Mouse (Mus musculus) left cerebral cortex, adult 2 months (tissue): ENCODE measurements around the gene Rnf216. TPM values are rescaled to one million over a fixed set of nuclear protein-coding genes. Genes with fewer than 3 reads are reported as not detected.

Source experiments
- DNase-seq, 2 experiments: peaks; one replicate each; pipeline ENCODE4 v3.0.0; 2021 to 2022; ENCODE audit warnings: low spot score in 2 of 2, mixed read lengths in 1 of 2; ENCODE audit errors: extremely low spot score in 1 of 2
- H3K27ac ChIP-seq: fragments of 200-600 bp; 2 replicates; pipeline ENCODE4 v1.8.1; 2022
- H3K4me3 ChIP-seq: fragments of 200-600 bp; 2 replicates; pipeline ENCODE4 v1.8.1; 2022
- CTCF ChIP-seq: fragments of 200-600 bp; IDR thresholded peaks from 2 replicates; pipeline ENCODE4 v1.8.1; 2022; ENCODE audit warnings: antibody characterized with exemption, mild to moderate bottlenecking, moderate library complexity
- intact Hi-C: fragments of 180-260 bp; cut with DNase I; formaldehyde crosslinking; loops from one replicate; pipeline ENCODE4 v1.15.1; 2025
- total RNA-seq, 2 experiments: library from RNA; stranded (reverse); gene quantifications; 2 replicates each; pipeline ENCODE4 v1.2.3; 2021

Rnf216 gene
- total RNA-seq, 2 experiments from 2014 or later, result 40.7 to 47.8 TPM

- Histone ChIP-seq H3K27ac (no peak overlapping the region; the same call in 1 of the 2 replicates), H3K4me3 (no peak overlapping the region)
- DNase-seq, result no peak
- intact Hi-C loops, result no loop called here
- no peak for TF ChIP-seq CTCF
Measured at GRCm38 (mm10) chr5:143031681-143032080, 81.1 kb downstream of the Rnf216 start.

DNA sequence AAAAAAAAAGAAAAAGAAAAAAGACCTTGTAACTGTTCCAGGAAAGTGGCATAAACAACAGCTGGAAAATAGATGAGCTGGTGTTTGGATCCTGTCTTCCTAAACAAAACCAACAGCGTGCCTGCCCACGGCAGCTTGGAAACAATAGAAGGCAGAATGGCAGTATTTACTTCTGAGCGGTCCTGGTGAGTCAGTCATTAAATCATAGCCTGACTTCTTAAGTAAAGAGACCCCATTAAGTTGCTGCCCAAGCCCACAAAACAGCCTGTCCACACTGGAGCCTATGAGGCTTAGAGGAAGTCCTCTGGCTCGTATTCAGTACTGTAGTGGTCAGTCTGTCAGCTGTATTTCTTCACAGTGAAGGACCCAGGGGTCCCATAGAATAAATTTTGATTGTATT, 81.6 kb downstream of the Rnf216 start:
- TF ChIP-seq CTCF, result no peak
- intact Hi-C loops, result no loop called here
- Histone ChIP-seq H3K4me3 (no peak overlapping the region), H3K27ac (no peak overlapping the region)
- no peak for DNase-seq

DNA sequence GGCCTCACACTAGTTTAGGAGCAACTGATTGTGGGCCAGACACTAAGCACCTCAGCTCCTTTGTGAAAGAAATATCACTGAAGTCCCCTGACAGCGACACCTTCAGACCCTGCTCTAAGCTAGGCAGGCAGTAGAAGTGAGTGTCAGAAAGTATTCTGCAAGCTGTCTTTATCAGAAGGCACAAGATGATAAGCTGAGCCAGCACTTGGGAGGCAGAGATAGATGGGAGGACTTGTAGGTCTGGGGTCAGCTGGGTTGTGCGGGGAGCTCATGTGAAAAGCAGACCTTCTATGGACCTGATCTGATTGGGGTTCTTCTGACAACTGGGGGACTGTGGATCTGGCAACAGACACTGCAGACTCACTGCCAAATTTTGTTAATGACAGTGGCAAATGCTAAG, 88.9 kb downstream of the Rnf216 start:
- no peak for DNase-seq
- intact Hi-C loops, result no loop called here
- Histone ChIP-seq H3K27ac (no peak overlapping the region), H3K4me3 (no peak overlapping the region)
- no peak for TF ChIP-seq CTCF

- no peak for TF ChIP-seq CTCF
- no peak for DNase-seq
- Histone ChIP-seq H3K27ac (no peak overlapping the region), H3K4me3 (no peak overlapping the region)
- intact Hi-C loops, result no loop called here
Measured at GRCm38 (mm10) chr5:143022956-143023355, 89.8 kb downstream of the Rnf216 start.

- TF ChIP-seq CTCF, result no peak
- Histone ChIP-seq H3K4me3 (no peak overlapping the region), H3K27ac (no peak overlapping the region)
- DNase-seq, result no peak
- intact Hi-C loops, result no loop called here
Measured at GRCm38 (mm10) chr5:143017401-143017800, 95.4 kb downstream of the Rnf216 start.

GRCm38 (mm10) chr5:143009383-143009782, 103.4 kb downstream of the Rnf216 start:
- intact Hi-C loops, result no loop called here
- H3K27ac ChIP-seq, result peak overlapping the region; percentile 64
- TF ChIP-seq CTCF, result no peak
- no peak overlapping the region for H3K4me3 ChIP-seq
- DNase-seq, result no peak

DNA sequence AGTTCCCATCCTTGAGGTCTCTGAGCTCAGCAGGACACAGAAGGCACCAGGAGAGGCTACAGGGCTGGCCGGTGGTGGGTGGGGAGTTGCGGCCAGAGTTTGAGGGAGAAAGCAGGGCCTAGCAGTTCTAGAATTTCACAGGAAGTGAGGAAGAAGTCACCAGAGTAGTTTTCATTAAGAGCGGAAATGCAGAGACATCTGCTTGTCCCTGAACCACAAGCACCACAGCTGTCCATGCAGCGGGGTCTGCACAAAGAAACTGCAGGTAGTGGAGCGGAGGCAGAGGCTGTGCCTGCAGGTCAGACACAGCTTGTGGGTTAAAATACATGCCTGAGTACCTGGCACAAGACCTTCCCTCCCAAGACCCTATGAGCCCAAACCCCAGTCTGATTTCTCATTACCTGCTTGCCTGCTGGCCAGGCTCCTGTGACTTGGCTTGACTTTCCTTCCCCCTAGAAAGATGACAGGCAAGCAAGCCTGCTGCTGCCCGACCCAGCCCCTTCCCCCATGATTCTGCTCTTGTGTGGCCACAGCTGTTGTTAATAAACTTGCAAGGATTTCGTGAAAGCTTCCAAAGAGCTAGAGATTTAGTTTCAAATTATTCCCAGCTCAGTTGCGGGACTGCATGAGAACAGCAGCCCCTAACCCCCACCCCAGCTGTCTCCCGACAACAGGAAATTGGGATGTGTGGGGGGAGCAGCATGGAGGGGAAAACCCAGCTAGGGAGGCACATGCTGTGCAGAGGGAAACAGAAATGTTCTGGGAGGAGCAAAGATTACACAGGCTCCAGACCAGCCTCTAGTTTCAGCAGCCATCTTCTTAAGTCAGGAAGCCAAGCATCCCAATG, 111.9 kb downstream of the Rnf216 start:
- no peak for DNase-seq
- no peak for TF ChIP-seq CTCF
- Histone ChIP-seq H3K4me3 (no peak overlapping the region), H3K27ac (peak overlapping the region; percentile 40; the same call in 1 of the 2 replicates)
- intact Hi-C loops, result no loop called here

DNA sequence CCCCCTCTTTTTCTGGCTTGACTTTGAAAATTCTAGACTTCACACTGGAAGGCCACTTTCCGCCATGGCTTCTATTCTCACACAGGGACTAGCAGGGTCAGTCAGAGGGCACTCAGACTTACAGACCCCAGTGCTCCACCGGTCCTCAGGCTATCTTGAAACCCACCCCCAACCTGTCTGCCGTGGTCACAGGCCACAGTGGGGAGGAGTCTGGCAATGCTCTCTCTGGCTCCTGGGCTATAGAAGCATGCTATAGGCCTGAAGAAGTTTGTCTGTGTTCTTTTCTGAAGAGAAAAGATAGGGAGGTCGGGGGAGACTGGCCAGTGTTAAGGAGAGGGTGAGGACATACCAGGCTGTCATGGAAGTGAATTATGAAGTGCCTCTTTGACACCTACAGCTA, 112.7 kb downstream of the Rnf216 start:
- intact Hi-C loops, result no loop called here
- no peak for DNase-seq
- Histone ChIP-seq H3K27ac (no peak overlapping the region), H3K4me3 (no peak overlapping the region)
- no peak for TF ChIP-seq CTCF

DNA sequence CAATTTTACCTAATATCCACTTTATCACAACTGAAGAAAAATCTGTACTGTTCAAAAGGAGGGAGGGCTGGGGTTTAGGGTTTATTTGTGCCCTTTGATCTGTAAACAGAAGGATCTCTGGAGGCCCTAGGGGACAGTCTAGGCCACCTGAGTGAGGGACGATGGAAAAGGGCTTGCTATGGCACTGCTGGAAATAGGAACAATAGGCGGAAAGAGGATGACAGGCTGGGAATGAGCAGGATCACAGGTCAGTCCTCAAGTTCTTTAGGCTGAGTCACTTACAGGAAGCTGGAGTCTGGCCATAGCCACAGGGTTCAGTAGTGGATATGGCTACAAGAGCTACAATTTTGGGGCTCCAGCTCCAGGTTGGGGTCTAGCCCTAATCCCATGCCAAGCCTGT, 114.6 kb downstream of the Rnf216 start:
- Histone ChIP-seq H3K27ac (no peak overlapping the region), H3K4me3 (no peak overlapping the region)
- intact Hi-C loops, result no loop called here
- no peak for DNase-seq
- no peak for TF ChIP-seq CTCF

GRCm38 (mm10) chr5:142997526-142997925, 115.3 kb downstream of the Rnf216 start:
- no peak for TF ChIP-seq CTCF
- intact Hi-C loops, result no loop called here
- Histone ChIP-seq H3K27ac (no peak overlapping the region), H3K4me3 (no peak overlapping the region)
- no peak for DNase-seq

GRCm38 (mm10) chr5:142994746-142995145, 118.0 kb downstream of the Rnf216 start:
- no peak for DNase-seq
- H3K4me3 ChIP-seq, result no peak overlapping the region
- TF ChIP-seq CTCF, result no peak
- no peak overlapping the region for H3K27ac ChIP-seq
- intact Hi-C loops, result no loop called here

GRCm38 (mm10) chr5:142989167-142989566, 123.6 kb downstream of the Rnf216 start:
- no peak overlapping the region for H3K4me3 ChIP-seq
- TF ChIP-seq CTCF, result no peak
- no peak overlapping the region for H3K27ac ChIP-seq
- intact Hi-C loops, result no loop called here
- no peak for DNase-seq

DNA sequence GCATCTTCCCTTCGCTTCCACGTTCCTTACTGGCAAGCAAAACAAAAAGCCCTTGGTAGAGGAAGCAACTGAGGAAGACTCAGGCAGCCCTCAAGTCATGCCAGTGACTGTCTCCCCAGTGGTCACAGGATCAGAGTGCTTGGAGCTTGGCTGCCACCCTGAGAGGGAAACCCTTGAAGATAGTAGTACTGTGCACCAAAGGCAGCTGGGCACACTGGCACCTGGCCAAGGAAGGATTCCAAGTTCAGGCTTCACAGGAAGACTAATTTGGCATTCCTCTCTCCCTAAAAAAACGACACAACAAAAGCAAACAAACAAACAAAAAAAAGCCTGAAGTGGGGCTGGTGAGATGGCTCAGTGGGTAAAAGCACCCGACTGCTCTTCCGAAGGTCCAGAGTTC, 124.3 kb downstream of the Rnf216 start:
- intact Hi-C loops, result no loop called here
- TF ChIP-seq CTCF, result no peak
- H3K27ac ChIP-seq, result no peak overlapping the region
- DNase-seq, result no peak
- H3K4me3 ChIP-seq, result no peak overlapping the region
